Mouse (Mus musculus) CH12.LX (cell line): Measurements from ENCODE around the gene Meiob. TPM values are rescaled to one million over a fixed set of nuclear protein-coding genes. Genes with fewer than 3 reads are reported as not detected.

Source experiments
- DNase-seq: peaks from one replicate; pipeline ENCODE4 v3.0.0-alpha.2; 2013; ENCODE audit errors: extremely low read depth
- H3K27ac ChIP-seq: 2 replicates; pipeline ENCODE4 v1.5.1; 2012; ENCODE audit warnings: low read depth, mild to moderate bottlenecking, control low read depth, moderate library complexity; ENCODE audit not compliant: insufficient read depth
- H3K27me3 ChIP-seq: replicated peaks from 2 replicates; pipeline ENCODE3; 2012; ENCODE audit warnings: inconsistent platforms
- H3K36me3 ChIP-seq, 2 experiments: replicated peaks in 1 of 2; 2 replicates each; pipeline versions ENCODE3 to v1.6.1; 2012; ENCODE audit warnings: inconsistent platforms in 1 of 2, low read length in 1 of 2, mild to moderate bottlenecking in 1 of 2, mixed read lengths in 1 of 2, moderate library complexity in 1 of 2; ENCODE audit not compliant: control insufficient read depth in 1 of 2, insufficient read depth in 1 of 2
- H3K4me1 ChIP-seq, 2 experiments: 2 replicates each; pipeline ENCODE4 v1.6.1; 2012; ENCODE audit warnings: inconsistent platforms in 1 of 2, moderate library complexity in 1 of 2; ENCODE audit not compliant: insufficient read depth in 2 of 2, control insufficient read depth in 1 of 2
- H3K4me2 ChIP-seq: 2 replicates; pipeline ENCODE4 v1.6.1; 2012; ENCODE audit warnings: low read depth, mild to moderate bottlenecking, control low read depth; ENCODE audit not compliant: poor library complexity, insufficient read depth, severe bottlenecking
- H3K4me3 ChIP-seq, 3 experiments: fragments of 150-350 bp in 1 of 3; sonication (generic) in 1 of 3; replicated peaks in 1 of 3; 2 replicates each; pipeline versions ENCODE3 to v1.5.1; 2011 to 2012; ENCODE audit warnings: low read depth in 2 of 3, low read length in 2 of 3, mild to moderate bottlenecking in 2 of 3, moderate library complexity in 2 of 3, control low read depth in 1 of 3, improper control_type of control experiment in 1 of 3, inconsistent platforms in 1 of 3, mixed read lengths in 1 of 3; ENCODE audit not compliant: poor library complexity in 1 of 3
- H3K79me2 ChIP-seq: replicated peaks from 2 replicates; pipeline ENCODE4 v1.6.1; 2012; ENCODE audit warnings: mild to moderate bottlenecking, moderate library complexity; ENCODE audit not compliant: control insufficient read depth, poor library complexity, insufficient read depth, severe bottlenecking; ENCODE audit errors: extremely low read depth
- H3K9ac ChIP-seq: 2 replicates; pipeline ENCODE4 v1.6.1; 2012; ENCODE audit warnings: low read depth, mild to moderate bottlenecking, control low read depth, moderate library complexity; ENCODE audit not compliant: insufficient read depth
- H3K9me3 ChIP-seq: replicated peaks from 2 replicates; pipeline ENCODE3; 2012; ENCODE audit warnings: low read length, inconsistent platforms, mixed read lengths
- BHLHE40 ChIP-seq: IDR thresholded peaks from 2 replicates; pipeline ENCODE4 v1.6.1; 2011; ENCODE audit warnings: mild to moderate bottlenecking, low read depth, low read length, improper control_type of control experiment
- CHD1 ChIP-seq: IDR thresholded peaks from 2 replicates; pipeline ENCODE4 v1.6.1; 2012; ENCODE audit warnings: low read depth, low read length, improper control_type of control experiment, inconsistent platforms
- EP300 ChIP-seq: IDR thresholded peaks from 2 replicates; pipeline ENCODE4 v1.6.1; 2011; ENCODE audit warnings: low read length, improper control_type of control experiment
- ETS1 ChIP-seq: conservative IDR thresholded peaks from 2 replicates; pipeline ENCODE4 v1.6.1; 2012; ENCODE audit warnings: low read depth, mild to moderate bottlenecking, inconsistent platforms, low read length, improper control_type of control experiment, moderate library complexity
- IRF4 ChIP-seq: IDR thresholded peaks from 2 replicates; pipeline ENCODE4 v1.6.1; 2014; ENCODE audit warnings: low read depth, mild to moderate bottlenecking, inconsistent platforms, low read length, improper control_type of control experiment
- JUN ChIP-seq: IDR thresholded peaks from 2 replicates; pipeline ENCODE4 v1.6.1; 2011; ENCODE audit warnings: low read depth, mild to moderate bottlenecking, low read length, improper control_type of control experiment, moderate library complexity; ENCODE audit not compliant: insufficient read depth
- JUND ChIP-seq: conservative IDR thresholded peaks from 2 replicates; pipeline ENCODE4 v1.6.1; 2011; ENCODE audit warnings: low read depth, low read length, improper control_type of control experiment
- MAX ChIP-seq: IDR thresholded peaks from 2 replicates; pipeline ENCODE4 v1.6.1; 2011; ENCODE audit warnings: low read length, improper control_type of control experiment
- MAZ ChIP-seq: IDR thresholded peaks from 2 replicates; pipeline ENCODE4 v1.6.1; 2012; ENCODE audit warnings: low read depth, mild to moderate bottlenecking, inconsistent platforms, low read length, improper control_type of control experiment, moderate library complexity
- MEF2A ChIP-seq: IDR thresholded peaks from 2 replicates; pipeline ENCODE4 v1.6.1; 2014; ENCODE audit warnings: low read depth, mild to moderate bottlenecking, inconsistent platforms, low read length, improper control_type of control experiment, borderline replicate concordance
- MXI1 ChIP-seq: IDR thresholded peaks from 2 replicates; pipeline ENCODE4 v1.6.1; 2011; ENCODE audit warnings: mild to moderate bottlenecking, low read depth, low read length, improper control_type of control experiment
- MYC ChIP-seq: IDR thresholded peaks from 2 replicates; pipeline ENCODE4 v1.6.1; 2011; ENCODE audit warnings: low read depth, mild to moderate bottlenecking, improper control_type of control experiment, low read length
- NELFE ChIP-seq: IDR thresholded peaks from 2 replicates; pipeline ENCODE4 v1.6.1; 2011; ENCODE audit warnings: low read depth, low read length, improper control_type of control experiment
- SIN3A ChIP-seq: IDR thresholded peaks from 2 replicates; pipeline ENCODE4 v1.6.1; 2012; ENCODE audit warnings: low read length, improper control_type of control experiment, inconsistent platforms
- TCF12 ChIP-seq: IDR thresholded peaks from 2 replicates; pipeline ENCODE4 v1.6.1; 2014; ENCODE audit warnings: low read depth, mild to moderate bottlenecking, inconsistent platforms, low read length, improper control_type of control experiment
- USF1 ChIP-seq: IDR thresholded peaks from 2 replicates; pipeline ENCODE4 v1.6.1; 2014; ENCODE audit warnings: low read depth, mild to moderate bottlenecking, inconsistent platforms, low read length, improper control_type of control experiment
- ZMIZ1 ChIP-seq: IDR thresholded peaks from 2 replicates; pipeline ENCODE4 v1.6.1; 2012; ENCODE audit warnings: low read depth, mild to moderate bottlenecking, inconsistent platforms, low read length, improper control_type of control experiment
- dilution Hi-C: fragments of 300-500 bp; cut with MboI; formaldehyde crosslinking; loops from 2 replicates; pipeline ENCODE4 v1.14.3; 2020; ENCODE audit warnings: low sequenced_read_pairs; ENCODE audit not compliant: extremely low pct_unique_long_range_greater_than_20kb, extremely low pct_ligation_motif_present
- in situ Hi-C: fragments of 300-500 bp; cut with MboI; formaldehyde crosslinking; loops from 3 replicates; pipeline ENCODE4 v1.14.3; 2019; ENCODE audit warnings: low sequenced_read_pairs, low pct_ligation_motif_present, low pct_unique_long_range_greater_than_20kb, mixed read lengths
- polyA plus RNA-seq: library from polyadenylated mRNA; unstranded; fragments of >175 nt; gene quantifications from 2 replicates; pipeline ENCODE4 v1.2.1, GENCODE M21; 2012; ENCODE audit warnings: low read depth; ENCODE audit not compliant: insufficient read length
- total RNA-seq, 2 experiments: library from RNA; depleted of rRNA; stranded (reverse); fragments of 300-350 nt in 1 of 2; fragments of >200 nt in 1 of 2; gene quantifications; 2 replicates each; pipeline ENCODE4 v1.2.3; 2012 to 2014

The Meiob gene
- total and polyA plus RNA-seq, 3 experiments, result 0.23 to 0.40 (median 0.30) TPM

DNA sequence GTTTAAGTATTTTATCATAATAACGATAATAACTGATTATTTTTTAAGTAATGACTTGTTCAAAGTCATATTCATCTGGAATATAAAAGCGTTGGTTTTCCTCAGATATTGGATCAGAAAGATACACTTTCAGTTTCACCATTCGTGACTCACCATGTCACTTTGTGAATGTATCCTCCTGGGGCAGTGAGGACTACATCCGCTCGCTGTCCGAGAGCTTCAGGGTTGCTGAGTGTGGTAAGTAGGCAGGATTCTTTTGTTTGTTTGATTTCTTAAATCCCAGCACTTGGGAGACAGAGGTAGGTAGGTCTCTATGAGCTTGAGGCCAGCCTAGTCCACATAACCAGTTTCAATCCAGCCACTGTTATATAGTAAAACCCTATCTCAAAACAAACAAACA, 14.1 kb downstream of the Meiob start:
- H3K36me3 ChIP-seq, result no peaks in the 10 kb centered on the region
- H3K79me2 ChIP-seq, result no peaks in the 10 kb centered on the region
- H3K4me1 ChIP-seq, result 0 out of 4 replicates have a peak, but pooled peaks cover 0 to 3% of the 10 kb centered on the region in 2 experiments
- no peak overlapping the region for H3K9ac ChIP-seq
- TF ChIP-seq TCF12 (no peak), JUN (0 out of 2 replicates have a peak, but pooled peaks have one; percentile 16), EP300 (peak; percentile 63), MYC (no peak), NELFE (no peak), MEF2A (0 out of 2 replicates have a peak, but pooled peaks have one; percentile 34), SIN3A (peak; percentile 53; the same call in 1 of the 2 replicates), ZMIZ1 (no peak), ETS1 (peak; percentile 44), IRF4 (peak; percentile 70), MXI1 (peak; percentile 49; the same call in 1 of the 2 replicates), BHLHE40 (peak; percentile 51)
- H3K27me3 ChIP-seq, result peaks cover 23% of the 10 kb centered on the region
- dilution Hi-C loops, result no loop called here
- no peaks in the 10 kb centered on the region for H3K9me3 ChIP-seq
- peak overlapping the region in 1 of 3 experiments; percentile 0 for H3K4me3 ChIP-seq
- no peak overlapping the region for H3K27ac ChIP-seq
- DNase-seq, result peak; percentile 33
- H3K4me2 ChIP-seq, result peak overlapping the region; percentile 35; the same call in 1 of the 2 replicates
- in situ Hi-C loops, result no loop called here

DNA sequence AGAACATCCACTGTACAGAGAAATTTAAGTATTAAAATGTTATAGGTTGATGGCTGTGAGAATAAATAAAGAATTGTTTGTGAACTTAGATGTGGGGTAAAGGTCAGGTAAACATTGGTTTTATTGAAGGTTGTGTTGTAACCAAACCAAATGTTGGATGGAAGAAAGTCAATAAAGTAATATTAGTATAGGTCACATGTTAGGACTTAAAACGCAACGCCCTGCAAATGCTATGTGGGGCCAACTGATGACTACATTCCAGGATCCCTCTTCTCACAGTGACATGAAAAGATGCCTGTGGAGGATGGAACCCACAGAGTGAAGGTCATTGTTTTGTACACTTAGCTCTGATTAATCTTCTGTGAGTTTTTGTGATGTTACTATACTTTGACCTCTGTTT, 15.4 kb downstream of the Meiob start:
- H3K4me1 ChIP-seq, result 0 out of 4 replicates have a peak, but pooled peaks cover 0 to 3% of the 10 kb centered on the region in 2 experiments
- TF ChIP-seq BHLHE40, result no peak
- no peak for TF ChIP-seq JUND
- no peak for TF ChIP-seq MAZ
- no peak for TF ChIP-seq MAX
- no peak for TF ChIP-seq CHD1
- TF ChIP-seq MYC, result no peak
- TF ChIP-seq USF1, result no peak
- TF ChIP-seq, all 38 proteins: peak for 0

More for the DNA sequence above, 15.4 kb downstream of the Meiob start:
- in situ Hi-C loops (no loop called here), dilution Hi-C loops (no loop called here)
- Histone ChIP-seq H3K9ac (no peak overlapping the region), H3K27ac (no peak overlapping the region), H3K4me2 (no peak overlapping the region), H3K4me3 (no peak overlapping the region), H3K27me3 (peaks cover 27% of the 10 kb centered on the region), H3K36me3 (no peaks in the 10 kb centered on the region), H3K9me3 (no peaks in the 10 kb centered on the region), H3K79me2 (no peaks in the 10 kb centered on the region)
- DNase-seq, result no peak
